Mouse (Mus musculus): ENCODE measurements around the gene Kcng1. TPM values are rescaled to one million over a fixed set of nuclear protein-coding genes. Genes with fewer than 3 reads are reported as not detected.

Gene Kcng1
- not detected for total RNA-seq (2018; cell fraction: chromatin; rRNA removed)
- not detected for total RNA-seq (2018; cell fraction: cytosol; rRNA removed)
- total RNA-seq (2018; cell fraction: nucleus; rRNA removed), result not detected
- polyA plus RNA-seq (2018), result not detected in 3 replicates

GRCm38 (mm10) chr2:168281582-168281981, at the start of gene Kcng1:
Gene Kcng1 (minus strand): TSS chr2:168281736.
- no peak within 1 kb of the TSS for H3K4me3 ChIP-seq (ENCODE audit: inconsistent target)
- WGBS (ENCODE audit: missing documents), result 15% methylated on average over 12 of the region's 12 CpGs

GRCm38 (mm10) chr2:168330421-168331070, 49.0 kb upstream of the Kcng1 start:
- 88% methylated on average over 11 of the region's 11 CpGs for WGBS (ENCODE audit: missing documents)
- Histone ChIP-seq H3K79me2 (ENCODE audit: inconsistent target) (no peaks in the 10 kb centered on the region), H3K27ac (no peak overlapping the region), H3K36me3 (ENCODE audit: inconsistent target) (no peaks in the 10 kb centered on the region), H3K4me3 (ENCODE audit: inconsistent target) (no peak overlapping the region)

More at GRCm38 (mm10) chr2:168281582-168281981, at the start of gene Kcng1:
- Histone ChIP-seq H3K79me2 (ENCODE audit: inconsistent target) (no peaks in the 10 kb centered on the region), H3K27ac (no peak within 1 kb of the TSS), H3K36me3 (ENCODE audit: inconsistent target) (no peaks in the 10 kb centered on the region)

- H3K4me3 ChIP-seq (ENCODE audit: inconsistent target), result no peak overlapping the region
- H3K79me2 ChIP-seq (ENCODE audit: inconsistent target), result no peaks in the 10 kb centered on the region
- no peak overlapping the region for H3K27ac ChIP-seq
- H3K36me3 ChIP-seq (ENCODE audit: inconsistent target), result no peaks in the 10 kb centered on the region
- 38% methylated on average over 10 of the region's 10 CpGs for WGBS (ENCODE audit: missing documents)
Measured at GRCm38 (mm10) chr2:168321716-168322374, 40.3 kb upstream of the Kcng1 start.

- no peak overlapping the region for H3K27ac ChIP-seq
- no peaks in the 10 kb centered on the region for H3K36me3 ChIP-seq (ENCODE audit: inconsistent target)
- no peak overlapping the region for H3K4me3 ChIP-seq (ENCODE audit: inconsistent target)
- H3K79me2 ChIP-seq (ENCODE audit: inconsistent target), result no peaks in the 10 kb centered on the region
- WGBS (ENCODE audit: missing documents), result 78% methylated on average over 16 of the region's 17 CpGs
Measured at GRCm38 (mm10) chr2:168320388-168321182, 39.0 kb upstream of the Kcng1 start.

- H3K4me3 ChIP-seq (ENCODE audit: inconsistent target), result no peak overlapping the region
- no peaks in the 10 kb centered on the region for H3K36me3 ChIP-seq (ENCODE audit: inconsistent target)
- 10% methylated on average over 16 of the region's 16 CpGs for WGBS (ENCODE audit: missing documents)
- no peak overlapping the region for H3K27ac ChIP-seq
- H3K79me2 ChIP-seq (ENCODE audit: inconsistent target), result no peaks in the 10 kb centered on the region
Measured at GRCm38 (mm10) chr2:168314646-168315446, 33.3 kb upstream of the Kcng1 start.

- Histone ChIP-seq H3K27ac (no peak overlapping the region), H3K79me2 (ENCODE audit: inconsistent target) (no peaks in the 10 kb centered on the region), H3K36me3 (ENCODE audit: inconsistent target) (no peaks in the 10 kb centered on the region), H3K4me3 (ENCODE audit: inconsistent target) (no peak overlapping the region)
- WGBS (ENCODE audit: missing documents), result 50% methylated on average over 4 of the region's 4 CpGs
Measured at GRCm38 (mm10) chr2:168312504-168312903, 31.0 kb upstream of the Kcng1 start.

GRCm38 (mm10) chr2:168311006-168311405, 29.5 kb upstream of the Kcng1 start:
- Histone ChIP-seq H3K79me2 (ENCODE audit: inconsistent target) (no peaks in the 10 kb centered on the region), H3K36me3 (ENCODE audit: inconsistent target) (no peaks in the 10 kb centered on the region), H3K27ac (no peak overlapping the region), H3K4me3 (ENCODE audit: inconsistent target) (no peak overlapping the region)
- WGBS (ENCODE audit: missing documents), result 65% methylated on average over 16 of the region's 16 CpGs

- H3K27ac ChIP-seq, result no peak overlapping the region
- no peaks in the 10 kb centered on the region for H3K36me3 ChIP-seq (ENCODE audit: inconsistent target)
- no peaks in the 10 kb centered on the region for H3K79me2 ChIP-seq (ENCODE audit: inconsistent target)
- no peak overlapping the region for H3K4me3 ChIP-seq (ENCODE audit: inconsistent target)
- 6% methylated on average over 7 of the region's 7 CpGs for WGBS (ENCODE audit: missing documents)
Measured at GRCm38 (mm10) chr2:168308916-168309315, 27.4 kb upstream of the Kcng1 start.

- Histone ChIP-seq H3K79me2 (ENCODE audit: inconsistent target) (no peaks in the 10 kb centered on the region), H3K4me3 (ENCODE audit: inconsistent target) (no peak overlapping the region), H3K36me3 (ENCODE audit: inconsistent target) (no peaks in the 10 kb centered on the region), H3K27ac (no peak overlapping the region)
- 74% methylated on average over 8 of the region's 8 CpGs for WGBS (ENCODE audit: missing documents)
Measured at GRCm38 (mm10) chr2:168299650-168300049, 18.1 kb upstream of the Kcng1 start.

- H3K4me3 ChIP-seq (ENCODE audit: inconsistent target), result no peak overlapping the region
- no peaks in the 10 kb centered on the region for H3K79me2 ChIP-seq (ENCODE audit: inconsistent target)
- no peaks in the 10 kb centered on the region for H3K36me3 ChIP-seq (ENCODE audit: inconsistent target)
- 92% methylated on average over 9 of the region's 10 CpGs for WGBS (ENCODE audit: missing documents)
- H3K27ac ChIP-seq, result no peak overlapping the region
Measured at GRCm38 (mm10) chr2:168296530-168296929, 15.0 kb upstream of the Kcng1 start.

- Histone ChIP-seq H3K4me3 (ENCODE audit: inconsistent target) (no peak overlapping the region), H3K27ac (no peak overlapping the region), H3K79me2 (ENCODE audit: inconsistent target) (no peaks in the 10 kb centered on the region), H3K36me3 (ENCODE audit: inconsistent target) (no peaks in the 10 kb centered on the region)
- WGBS (ENCODE audit: missing documents), result 6% methylated on average over 6 of the region's 6 CpGs
Measured at GRCm38 (mm10) chr2:168292521-168292920, 11.0 kb upstream of the Kcng1 start.

- H3K27ac ChIP-seq, result no peak overlapping the region
- H3K36me3 ChIP-seq (ENCODE audit: inconsistent target), result no peaks in the 10 kb centered on the region
- no peaks in the 10 kb centered on the region for H3K79me2 ChIP-seq (ENCODE audit: inconsistent target)
- 16% methylated on average over 10 of the region's 10 CpGs for WGBS (ENCODE audit: missing documents)
- no peak overlapping the region for H3K4me3 ChIP-seq (ENCODE audit: inconsistent target)
Measured at GRCm38 (mm10) chr2:168292041-168292440, 10.5 kb upstream of the Kcng1 start.

GRCm38 (mm10) chr2:168289851-168290250, 8.3 kb upstream of the Kcng1 start:
- H3K79me2 ChIP-seq (ENCODE audit: inconsistent target), result no peaks in the 10 kb centered on the region
- H3K36me3 ChIP-seq (ENCODE audit: inconsistent target), result no peaks in the 10 kb centered on the region
- 96% methylated on average over 2 of the region's 2 CpGs for WGBS (ENCODE audit: missing documents)
- H3K27ac ChIP-seq, result no peak overlapping the region
- no peak overlapping the region for H3K4me3 ChIP-seq (ENCODE audit: inconsistent target)

GRCm38 (mm10) chr2:168289016-168289415, 7.5 kb upstream of the Kcng1 start:
- 74% methylated on average over 9 of the region's 9 CpGs for WGBS (ENCODE audit: missing documents)

More at GRCm38 (mm10) chr2:168289016-168289415, 7.5 kb upstream of the Kcng1 start:
- no peak overlapping the region for H3K4me3 ChIP-seq (ENCODE audit: inconsistent target)
- H3K36me3 ChIP-seq (ENCODE audit: inconsistent target), result no peaks in the 10 kb centered on the region
- no peaks in the 10 kb centered on the region for H3K79me2 ChIP-seq (ENCODE audit: inconsistent target)
- no peak overlapping the region for H3K27ac ChIP-seq
